Mouse (Mus musculus) E14TG2a.4 (cell line): Measurements from ENCODE around the gene Thbs1.

Experiments used
- H3K27me3 ChIP-seq: 2 replicates; pipeline ENCODE4 v1.6.1; 2014; ENCODE audit warnings: low read length, control low read depth; ENCODE audit not compliant: insufficient read depth
- H3K36me3 ChIP-seq: 2 replicates; pipeline ENCODE4 v1.6.1; 2014; ENCODE audit warnings: low read length, control low read depth; ENCODE audit not compliant: insufficient read depth
- H3K4me1 ChIP-seq: replicated peaks from 2 replicates; pipeline ENCODE4 v1.6.1; 2014; ENCODE audit warnings: low read depth, low read length, control low read depth
- H3K4me3 ChIP-seq: replicated peaks from 2 replicates; pipeline ENCODE4 v1.5.1; 2014; ENCODE audit warnings: mild to moderate bottlenecking, low read length
- H3K9me3 ChIP-seq: 2 replicates; pipeline ENCODE4 v1.6.1; 2014; ENCODE audit warnings: low read length, control low read depth
- CTCF ChIP-seq: conservative IDR thresholded peaks from 2 replicates; pipeline ENCODE4 v1.5.1; 2014; ENCODE audit warnings: low read length
- NANOG ChIP-seq: IDR thresholded peaks from 2 replicates; pipeline ENCODE4 v1.6.1; 2014; ENCODE audit warnings: borderline replicate concordance, low read length, mixed read lengths
- POU5F1 ChIP-seq: IDR thresholded peaks from 2 replicates; pipeline ENCODE4 v1.6.1; 2014; ENCODE audit warnings: low read length, borderline replicate concordance

Thbs1 gene

GRCm38 (mm10) chr2:118111488-118112131, at the start of gene Thbs1:
Gene Thbs1, plus strand, starts transcription at chr2:118111876.
- peaks cover 54% of the 10 kb centered on the region for H3K27me3 ChIP-seq
- TF ChIP-seq POU5F1 (no peak), CTCF (no peak), NANOG (no peak)
- peaks cover 21% of the 10 kb centered on the region for H3K4me1 ChIP-seq
- H3K4me3 ChIP-seq: peak within 1 kb of the TSS; percentile 75
- no peaks in the 10 kb centered on the region for H3K9me3 ChIP-seq
- H3K36me3 ChIP-seq: no peaks in the 10 kb centered on the region

DNA sequence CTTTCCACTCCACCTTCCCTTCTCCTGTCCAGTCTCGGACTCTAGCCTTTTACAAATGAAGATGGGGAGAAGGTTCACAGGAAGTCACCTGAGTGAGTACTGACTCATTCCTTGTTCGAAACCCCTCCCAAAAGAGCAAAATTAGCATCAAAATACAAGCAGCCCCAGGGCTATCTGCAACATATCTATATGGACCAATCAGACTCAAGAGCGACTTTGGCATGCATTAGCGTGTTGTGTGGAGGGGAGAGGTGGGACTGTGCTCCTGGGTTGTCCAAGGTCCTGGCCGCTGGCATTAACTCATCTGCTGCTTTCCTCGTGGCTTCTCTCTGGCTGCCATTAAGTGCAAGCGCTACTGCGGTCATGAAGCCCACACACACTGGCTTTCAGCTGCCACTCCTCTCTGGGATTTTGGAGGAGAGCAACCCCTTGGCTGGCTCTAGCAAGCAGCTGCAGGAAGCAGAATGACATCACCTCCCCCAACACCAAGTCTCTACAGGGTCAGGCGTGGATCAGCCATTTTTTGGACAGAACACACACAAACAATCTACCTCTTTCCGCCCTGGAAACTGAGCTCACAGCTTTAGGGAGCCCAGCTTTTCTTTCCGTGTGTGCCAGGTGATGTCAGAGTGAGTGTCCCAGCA, 47.4 kb upstream of the Thbs1 start:
- Histone ChIP-seq H3K4me3 (no peak overlapping the region), H3K4me1 (peaks cover 12% of the 10 kb centered on the region), H3K27me3 (no peaks in the 10 kb centered on the region), H3K36me3 (no peaks in the 10 kb centered on the region), H3K9me3 (0 out of 2 replicates have a peak, but pooled peaks cover 4% of the 10 kb centered on the region)
- TF ChIP-seq CTCF (no peak), NANOG (no peak), POU5F1 (no peak)

DNA sequence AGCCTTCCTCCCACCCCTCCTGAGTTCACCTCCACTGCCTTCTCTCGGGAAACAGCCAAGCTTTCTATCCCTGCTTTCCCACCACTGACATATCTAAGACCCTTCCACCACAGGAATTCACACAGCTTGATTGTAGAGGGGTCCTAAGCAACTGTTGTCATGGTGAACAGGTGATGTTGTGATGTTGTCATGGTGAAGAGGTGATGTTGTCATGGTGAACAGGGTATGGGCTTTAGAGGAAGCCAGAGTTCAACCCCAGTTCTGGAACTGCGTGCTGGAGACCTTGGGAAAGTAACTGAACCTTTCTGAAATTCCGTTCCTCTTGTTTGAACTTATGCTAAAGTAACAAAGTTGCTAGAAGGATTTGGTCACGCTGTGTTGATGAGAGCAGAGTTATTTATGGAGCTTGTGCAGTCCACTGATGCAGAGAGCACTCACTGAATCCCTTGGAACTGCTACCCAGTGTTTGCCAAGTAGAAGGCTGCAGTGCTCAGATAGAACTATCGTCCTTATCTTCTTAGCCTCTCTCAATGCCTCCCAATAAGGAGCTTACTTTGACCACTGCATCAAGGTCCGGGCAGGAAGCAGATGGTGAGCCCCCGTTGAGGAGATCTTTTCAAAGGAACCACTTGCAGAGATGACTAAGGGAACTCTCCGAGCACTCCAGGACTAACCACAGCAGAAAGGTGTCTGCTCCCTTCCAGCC, 45.5 kb upstream of the Thbs1 start:
- TF ChIP-seq NANOG: no peak
- TF ChIP-seq CTCF: no peak
- TF ChIP-seq POU5F1: no peak
- H3K9me3 ChIP-seq: 0 out of 2 replicates have a peak, but pooled peaks cover 4% of the 10 kb centered on the region

GRCm38 (mm10) chr2:118069975-118070374, 41.7 kb upstream of the Thbs1 start:
- Histone ChIP-seq H3K27me3 (no peaks in the 10 kb centered on the region), H3K9me3 (no peaks in the 10 kb centered on the region), H3K4me3 (no peak overlapping the region), H3K4me1 (peaks cover under 1% of the 10 kb centered on the region; the same call in 1 of the 2 replicates), H3K36me3 (no peaks in the 10 kb centered on the region)
- TF ChIP-seq CTCF (no peak), NANOG (no peak), POU5F1 (no peak)

More for the DNA sequence above, 45.5 kb upstream of the Thbs1 start:
- H3K27me3 ChIP-seq: no peaks in the 10 kb centered on the region
- peaks cover 12% of the 10 kb centered on the region for H3K4me1 ChIP-seq
- H3K4me3 ChIP-seq: no peak overlapping the region
- H3K36me3 ChIP-seq: no peaks in the 10 kb centered on the region

- Histone ChIP-seq H3K27me3 (no peaks in the 10 kb centered on the region), H3K4me1 (no peaks in the 10 kb centered on the region), H3K36me3 (no peaks in the 10 kb centered on the region), H3K9me3 (no peaks in the 10 kb centered on the region), H3K4me3 (no peak overlapping the region)
- TF ChIP-seq CTCF: no peak
- no peak for TF ChIP-seq NANOG
- no peak for TF ChIP-seq POU5F1
Measured at GRCm38 (mm10) chr2:118072811-118073372, 38.8 kb upstream of the Thbs1 start.

GRCm38 (mm10) chr2:118074030-118074429, 37.6 kb upstream of the Thbs1 start:
- H3K9me3 ChIP-seq: no peaks in the 10 kb centered on the region
- no peak for TF ChIP-seq CTCF
- TF ChIP-seq POU5F1: no peak
- TF ChIP-seq NANOG: no peak
- H3K4me3 ChIP-seq: no peak overlapping the region
- 0 out of 2 replicates have a peak, but pooled peaks cover 2% of the 10 kb centered on the region for H3K4me1 ChIP-seq
- H3K36me3 ChIP-seq: no peaks in the 10 kb centered on the region
- peaks cover 1% of the 10 kb centered on the region; the same call in 1 of the 2 replicates for H3K27me3 ChIP-seq

DNA sequence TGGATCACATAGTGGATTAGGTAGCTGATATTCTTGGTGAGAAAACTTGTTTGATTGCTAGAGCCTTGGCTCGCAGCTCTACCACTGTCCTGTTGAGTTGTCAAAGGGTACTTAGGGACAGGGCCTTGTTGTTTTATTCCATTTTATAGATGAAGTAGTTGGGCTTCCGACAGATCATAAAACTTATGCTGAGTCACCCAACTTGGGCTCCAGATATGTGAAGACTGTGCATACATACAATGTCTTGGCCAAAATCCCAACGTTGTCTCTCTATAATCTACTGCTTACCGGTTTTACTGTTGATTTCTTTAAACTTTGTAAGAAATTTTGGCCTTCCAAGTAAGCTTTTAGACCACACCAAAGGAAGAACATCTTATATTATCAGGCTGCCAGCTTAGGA, 36.5 kb upstream of the Thbs1 start:
- Histone ChIP-seq H3K4me1 (0 out of 2 replicates have a peak, but pooled peaks cover 2% of the 10 kb centered on the region), H3K36me3 (no peaks in the 10 kb centered on the region), H3K9me3 (no peaks in the 10 kb centered on the region), H3K27me3 (peaks cover 5% of the 10 kb centered on the region; the same call in 1 of the 2 replicates), H3K4me3 (no peak overlapping the region)
- TF ChIP-seq NANOG (no peak), CTCF (no peak), POU5F1 (no peak)

DNA sequence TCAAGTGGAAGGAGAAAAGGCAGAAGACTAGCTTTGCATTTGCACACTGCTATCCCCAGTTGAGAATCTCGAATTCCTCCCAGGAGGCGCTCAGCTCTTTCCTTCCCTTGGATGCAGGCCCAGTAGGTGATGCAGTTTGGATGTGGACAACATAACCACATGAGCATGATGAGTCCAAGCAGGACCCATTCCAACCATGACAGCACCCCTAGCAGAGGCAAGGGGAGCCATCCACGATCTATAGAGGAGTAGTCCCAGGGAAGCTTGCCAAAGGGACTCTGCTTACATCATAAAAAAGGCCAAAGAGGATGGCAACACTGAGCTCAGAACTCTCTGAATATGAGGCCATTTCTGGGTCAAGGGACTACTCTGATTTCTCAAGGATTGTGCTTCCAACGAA, 32.5 kb upstream of the Thbs1 start:
- TF ChIP-seq CTCF: no peak
- no peak for TF ChIP-seq NANOG
- no peak for TF ChIP-seq POU5F1
- H3K4me1 ChIP-seq: 0 out of 2 replicates have a peak, but pooled peaks cover 2% of the 10 kb centered on the region
- H3K4me3 ChIP-seq: no peak overlapping the region
- peaks cover 5% of the 10 kb centered on the region; the same call in 1 of the 2 replicates for H3K27me3 ChIP-seq
- no peaks in the 10 kb centered on the region for H3K36me3 ChIP-seq
- H3K9me3 ChIP-seq: no peaks in the 10 kb centered on the region
